Mouse (Mus musculus) forebrain, embryonic 10.5 days (tissue): ENCODE data around the gene Ppt1. TPM values are rescaled to one million over a fixed set of nuclear protein-coding genes. Genes with fewer than 3 reads are reported as not detected.

Source experiments
- DNase-seq: peaks from one replicate; pipeline ENCODE4 v3.0.0-alpha.2; 2017; ENCODE audit warnings: low spot score; ENCODE audit errors: extremely low spot score
- H3K27ac ChIP-seq: fragments of 300-500 bp; sonication (generic); 2 replicates; pipeline ENCODE4 v1.5.1; 2016; ENCODE audit warnings: mild to moderate bottlenecking
- H3K27me3 ChIP-seq: fragments of 300-500 bp; sonication (generic); 2 replicates; pipeline ENCODE4 v1.6.1; 2016; ENCODE audit warnings: mild to moderate bottlenecking; ENCODE audit not compliant: poor library complexity, severe bottlenecking
- H3K36me3 ChIP-seq: fragments of 300-500 bp; sonication (generic); replicated peaks from 2 replicates; pipeline ENCODE4 v1.6.1; 2016; ENCODE audit warnings: mild to moderate bottlenecking, moderate library complexity
- H3K4me1 ChIP-seq: fragments of 300-500 bp; sonication (generic); 2 replicates; pipeline ENCODE4 v1.6.1; 2016
- H3K4me3 ChIP-seq: fragments of 300-500 bp; sonication (generic); 2 replicates; pipeline ENCODE4 v1.5.1; 2016; ENCODE audit warnings: mild to moderate bottlenecking, moderate library complexity
- H3K9me3 ChIP-seq: fragments of 300-500 bp; sonication (generic); 2 replicates; pipeline ENCODE4 v1.6.1; 2016; ENCODE audit warnings: mild to moderate bottlenecking, moderate library complexity
- WGBS: fragments of 180-500 bp; shearing (Covaris S2); methylation state at CpG from one replicate; pipeline ENCODE4 v1.1.7; 2016; 5-methylcytosine and 5-hydroxymethylcytosine counted together
- polyA plus RNA-seq: library from polyadenylated mRNA; unstranded; fragments of >200 nt; fragmentation: Nextera tagmentation; extraction: Ambion mirVana; gene quantifications from 2 replicates; pipeline ENCODE4 v1.2.1, GENCODE M21; 2016

The Ppt1 gene
- polyA plus RNA-seq, 1 experiment from 2014 or later: 69.8 TPM

GRCm38 (mm10) chr4:122891597-122891996, 55.6 kb downstream of the Ppt1 start:
- Histone ChIP-seq H3K36me3 (no peaks in the 10 kb centered on the region), H3K4me1 (peaks cover 15% of the 10 kb centered on the region), H3K27me3 (no peaks in the 10 kb centered on the region), H3K4me3 (no peak overlapping the region), H3K27ac (no peak overlapping the region), H3K9me3 (no peaks in the 10 kb centered on the region)
- 35% methylated on average over 1 of the region's 1 CpGs for WGBS
- no peak for DNase-seq

DNA sequence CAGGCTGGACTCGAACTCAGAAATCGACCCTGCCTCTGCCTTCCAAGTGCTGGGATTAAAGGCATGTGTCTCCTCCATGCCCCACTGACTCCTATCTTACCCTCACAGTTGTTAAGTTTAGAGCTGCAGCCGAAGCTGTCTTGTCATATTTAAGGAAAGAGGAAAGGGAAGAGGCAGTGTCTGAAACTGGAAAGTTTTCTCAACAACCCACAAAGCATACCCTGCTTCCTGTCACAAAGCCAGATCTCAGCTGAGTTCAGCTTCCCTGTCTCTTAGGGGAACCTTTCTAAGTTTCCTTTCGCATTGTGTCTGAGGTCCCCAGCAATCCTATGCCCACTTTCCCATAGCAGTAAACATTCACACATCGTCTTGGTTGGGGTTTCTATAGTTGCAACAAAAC, 56.1 kb downstream of the Ppt1 start:
- WGBS: 75% methylated on average over 5 of the region's 5 CpGs
- H3K27me3 ChIP-seq: no peaks in the 10 kb centered on the region
- H3K4me1 ChIP-seq: peaks cover 10% of the 10 kb centered on the region
- no peaks in the 10 kb centered on the region for H3K9me3 ChIP-seq
- no peak overlapping the region for H3K27ac ChIP-seq
- H3K4me3 ChIP-seq: no peak overlapping the region
- no peak for DNase-seq
- H3K36me3 ChIP-seq: no peaks in the 10 kb centered on the region

GRCm38 (mm10) chr4:122897750-122898149, 61.7 kb downstream of the Ppt1 start:
- Histone ChIP-seq H3K27ac (no peak overlapping the region), H3K4me1 (no peaks in the 10 kb centered on the region), H3K4me3 (no peak overlapping the region), H3K9me3 (no peaks in the 10 kb centered on the region), H3K36me3 (no peaks in the 10 kb centered on the region), H3K27me3 (peaks cover 7% of the 10 kb centered on the region; the same call in 1 of the 2 replicates)
- 87% methylated on average over 4 of the region's 4 CpGs for WGBS
- DNase-seq: no peak

GRCm38 (mm10) chr4:122898313-122898712, 62.3 kb downstream of the Ppt1 start:
- H3K27me3 ChIP-seq: peaks cover 7% of the 10 kb centered on the region; the same call in 1 of the 2 replicates
- H3K4me3 ChIP-seq: no peak overlapping the region
- no peaks in the 10 kb centered on the region for H3K9me3 ChIP-seq
- no peaks in the 10 kb centered on the region for H3K36me3 ChIP-seq
- H3K4me1 ChIP-seq: no peaks in the 10 kb centered on the region
- WGBS: 19% methylated on average over 5 of the region's 5 CpGs
- H3K27ac ChIP-seq: no peak overlapping the region
- peak; percentile 39 for DNase-seq

GRCm38 (mm10) chr4:122902156-122902555, 66.1 kb downstream of the Ppt1 start:
- Histone ChIP-seq H3K36me3 (no peaks in the 10 kb centered on the region), H3K4me1 (no peaks in the 10 kb centered on the region), H3K9me3 (no peaks in the 10 kb centered on the region), H3K27me3 (peaks cover 7% of the 10 kb centered on the region; the same call in 1 of the 2 replicates), H3K4me3 (no peak overlapping the region), H3K27ac (no peak overlapping the region)
- no peak for DNase-seq
- 34% methylated on average over 6 of the region's 6 CpGs for WGBS

DNA sequence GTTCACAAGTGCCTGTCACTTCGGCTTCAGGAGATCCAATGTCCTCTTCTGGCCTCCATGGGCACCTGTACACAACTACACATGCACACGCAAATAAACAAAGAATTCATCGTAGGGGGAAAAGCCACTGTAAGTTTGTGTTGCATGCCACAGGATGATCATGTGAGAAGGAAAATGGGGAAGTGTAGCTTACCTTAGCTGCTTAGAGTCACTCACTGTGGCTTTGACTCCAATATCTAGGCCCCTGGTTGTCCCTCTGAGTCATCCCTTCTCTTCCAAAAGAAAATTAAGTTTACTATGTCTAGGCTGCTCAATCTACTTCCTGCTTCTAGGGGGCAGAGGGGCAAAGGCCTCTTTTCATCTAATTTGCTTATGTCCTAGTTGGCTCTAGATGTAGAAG, 67.7 kb downstream of the Ppt1 start:
- no peaks in the 10 kb centered on the region for H3K36me3 ChIP-seq

GRCm38 (mm10) chr4:122905359-122905758, 69.3 kb downstream of the Ppt1 start:
- no peak for DNase-seq
- peaks cover 3% of the 10 kb centered on the region; the same call in 1 of the 2 replicates for H3K27me3 ChIP-seq
- H3K36me3 ChIP-seq: no peaks in the 10 kb centered on the region
- 0 out of 2 replicates have a peak, but pooled peaks cover 5% of the 10 kb centered on the region for H3K9me3 ChIP-seq
- WGBS: 92% methylated on average over 10 of the region's 10 CpGs
- H3K4me3 ChIP-seq: no peak overlapping the region
- H3K27ac ChIP-seq: no peak overlapping the region
- H3K4me1 ChIP-seq: peaks cover 14% of the 10 kb centered on the region

More for the DNA sequence above, 67.7 kb downstream of the Ppt1 start:
- no peak overlapping the region for H3K27ac ChIP-seq
- 0 out of 2 replicates have a peak, but pooled peaks cover 5% of the 10 kb centered on the region for H3K9me3 ChIP-seq
- DNase-seq: no peak
- H3K4me3 ChIP-seq: no peak overlapping the region
- H3K4me1 ChIP-seq: peaks cover under 1% of the 10 kb centered on the region
- peaks cover 7% of the 10 kb centered on the region; the same call in 1 of the 2 replicates for H3K27me3 ChIP-seq
- WGBS: 95% methylated on average over 3 of the region's 3 CpGs

Other genes with a start within 250 kb of the Ppt1 start
- not detected in 2 replicates for gene 9530002B09Rik, start 147.0 kb upstream of the Ppt1 start, polyA plus RNA-seq
- 60.7 and 76.1 TPM in 2 replicates for gene Cap1, start 49.8 kb downstream of the Ppt1 start, polyA plus RNA-seq
- 18.5 and 19.4 TPM in 2 replicates for gene Mfsd2a, start 124.9 kb downstream of the Ppt1 start, polyA plus RNA-seq
- 39.7 and 42.7 TPM in 2 replicates for gene Mycl, start 159.4 kb downstream of the Ppt1 start, polyA plus RNA-seq
- 23.8 and 25.9 TPM in 2 replicates for gene Trit1, start 180.4 kb downstream of the Ppt1 start, polyA plus RNA-seq